Mouse (Mus musculus) right cerebral cortex, postnatal 36 days (tissue): ENCODE measurements around the gene Htatip2.

Experiments
- DNase-seq, 2 experiments: peaks; one replicate each; pipeline ENCODE4 v3.0.0; 2022; ENCODE audit warnings: low spot score in 2 of 2, mixed read lengths in 1 of 2

Gene Htatip2

DNA sequence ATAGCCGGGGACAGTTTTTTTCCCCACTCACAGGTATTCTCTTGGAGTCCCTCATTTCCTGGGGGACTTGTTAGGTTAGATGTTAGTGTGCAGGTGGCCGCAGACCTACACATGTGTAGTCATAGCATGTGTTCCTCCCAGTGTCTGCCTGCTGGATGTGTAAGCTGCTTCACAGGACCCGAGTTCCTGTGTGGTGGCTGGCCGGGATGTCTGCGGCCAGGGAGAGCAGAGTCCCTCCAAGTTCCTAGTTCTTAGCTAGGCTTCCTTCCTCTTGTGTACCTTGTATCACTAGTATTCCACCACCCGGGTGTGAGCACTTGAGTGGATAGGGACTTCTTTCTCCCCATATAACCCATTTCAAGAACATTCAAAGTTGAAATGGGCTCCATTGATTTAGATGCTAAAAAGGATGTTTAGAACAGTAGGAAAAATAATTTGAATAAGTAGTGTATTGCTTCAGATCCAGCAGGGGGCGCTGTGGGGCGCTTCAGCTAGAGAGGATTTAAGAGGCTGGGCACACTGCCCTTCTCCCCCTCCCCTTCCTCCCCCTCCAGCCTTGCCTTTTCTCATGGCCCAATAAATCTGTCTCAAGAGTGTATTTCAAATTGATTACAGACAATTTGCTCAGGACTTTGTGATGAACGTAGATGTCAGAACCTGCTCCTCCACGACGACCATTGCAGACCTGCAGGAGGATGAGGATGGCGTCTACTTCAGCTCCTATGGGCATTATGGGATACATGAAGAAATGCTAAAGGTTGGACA lies 27.9 kb downstream of the Htatip2 start:
- DNase-seq, result no peak

DNA sequence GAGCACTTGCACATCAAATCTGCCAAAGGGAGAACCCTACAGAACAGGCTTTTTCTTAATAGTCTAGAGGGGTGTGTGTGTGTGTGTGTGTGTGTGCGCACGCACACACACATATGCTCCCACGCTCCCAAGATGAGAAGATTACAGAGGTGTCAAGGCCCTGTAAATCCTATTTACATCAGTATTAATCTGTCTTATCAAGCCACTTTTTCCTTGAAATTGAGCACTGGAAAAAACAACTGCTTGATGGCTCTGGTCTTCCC lies 28.4 kb downstream of the Htatip2 start:
- no peak for DNase-seq

DNA sequence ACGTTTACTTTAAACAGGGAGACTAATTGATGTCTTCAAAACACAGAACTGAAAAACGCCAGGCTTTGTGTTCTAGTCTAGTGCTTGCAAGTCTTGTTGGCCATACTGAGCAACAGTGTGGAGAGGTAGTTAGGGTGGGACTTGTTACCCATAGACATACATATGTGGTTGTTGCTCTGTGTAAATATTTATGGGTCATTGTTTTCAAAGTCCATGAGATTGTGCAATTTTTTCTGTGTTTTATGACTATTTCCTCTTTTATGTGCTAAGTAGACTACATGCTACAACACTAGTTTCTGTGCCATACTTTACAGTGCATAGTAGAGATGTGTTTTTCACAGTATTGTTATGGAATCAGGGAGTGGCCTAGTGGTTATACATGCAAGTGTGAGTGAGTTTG lies 35.4 kb downstream of the Htatip2 start:
- no peak for DNase-seq

DNA sequence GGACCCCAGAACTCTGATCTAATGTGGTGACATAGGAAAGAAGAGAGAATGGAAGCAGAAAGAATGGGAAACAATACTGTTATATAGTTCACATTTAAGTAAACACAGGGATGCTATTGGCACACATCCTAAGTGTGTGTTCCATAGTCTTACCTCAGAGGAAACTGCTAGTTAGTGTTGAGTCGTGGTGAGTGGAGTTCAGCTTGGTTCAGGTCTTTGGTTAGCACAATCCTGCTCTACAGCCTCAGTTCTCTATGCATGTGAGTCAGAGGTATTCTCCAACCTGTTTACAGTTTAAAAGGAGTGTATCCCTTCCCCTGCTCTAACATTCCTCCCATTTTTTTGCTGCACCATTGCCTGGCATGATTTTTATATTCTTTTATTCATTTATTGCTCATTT lies 38.3 kb downstream of the Htatip2 start:
- no peak for DNase-seq

- no peak for DNase-seq
Measured at GRCm38 (mm10) chr7:49803511-49803910, 44.6 kb downstream of the Htatip2 start.

DNA sequence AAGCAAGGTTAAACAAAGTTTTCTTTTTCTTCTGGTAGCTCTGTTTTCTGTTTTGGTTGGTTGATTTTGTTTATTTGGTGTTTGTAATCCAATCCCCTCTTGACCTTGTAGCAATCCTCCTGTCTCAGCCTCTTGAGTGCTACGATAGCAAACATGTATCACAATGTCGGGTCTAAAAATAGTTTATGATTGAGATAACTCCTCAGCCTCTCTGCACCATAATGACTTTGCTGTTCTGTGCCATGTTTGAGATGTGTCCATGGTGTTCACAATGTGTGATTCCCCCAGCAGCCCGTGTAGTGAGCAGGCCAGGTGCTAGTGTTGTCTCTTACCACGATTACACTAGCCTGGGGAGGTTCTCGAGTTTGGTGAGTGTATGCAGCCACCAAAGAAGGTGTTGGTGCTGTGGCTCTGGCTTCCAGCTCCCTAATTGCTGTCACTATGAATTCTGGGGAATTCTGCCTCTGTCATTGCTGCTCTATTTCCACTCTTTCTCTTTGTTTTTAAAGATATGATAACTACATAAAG lies 45.8 kb downstream of the Htatip2 start:
- no peak for DNase-seq

DNA sequence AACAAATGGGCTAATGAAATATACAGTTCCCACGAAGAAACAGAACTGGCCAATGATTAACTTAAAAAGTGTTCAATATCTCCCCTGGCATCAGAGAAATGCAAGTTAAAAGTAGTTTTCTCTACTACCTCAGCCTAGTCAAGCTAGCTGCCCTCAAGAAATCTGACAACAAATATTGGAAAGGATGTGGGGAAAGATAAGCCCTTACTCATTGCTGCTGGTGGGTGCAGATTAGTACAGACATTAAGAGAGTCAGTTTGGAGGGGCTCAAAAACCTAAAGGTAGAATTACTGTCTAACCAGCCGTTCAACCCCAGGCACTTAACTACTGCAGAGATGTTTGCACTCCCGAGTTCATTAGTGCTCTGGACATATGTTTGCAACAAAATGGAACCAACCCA lies 46.7 kb downstream of the Htatip2 start:
- DNase-seq, result no peak

DNA sequence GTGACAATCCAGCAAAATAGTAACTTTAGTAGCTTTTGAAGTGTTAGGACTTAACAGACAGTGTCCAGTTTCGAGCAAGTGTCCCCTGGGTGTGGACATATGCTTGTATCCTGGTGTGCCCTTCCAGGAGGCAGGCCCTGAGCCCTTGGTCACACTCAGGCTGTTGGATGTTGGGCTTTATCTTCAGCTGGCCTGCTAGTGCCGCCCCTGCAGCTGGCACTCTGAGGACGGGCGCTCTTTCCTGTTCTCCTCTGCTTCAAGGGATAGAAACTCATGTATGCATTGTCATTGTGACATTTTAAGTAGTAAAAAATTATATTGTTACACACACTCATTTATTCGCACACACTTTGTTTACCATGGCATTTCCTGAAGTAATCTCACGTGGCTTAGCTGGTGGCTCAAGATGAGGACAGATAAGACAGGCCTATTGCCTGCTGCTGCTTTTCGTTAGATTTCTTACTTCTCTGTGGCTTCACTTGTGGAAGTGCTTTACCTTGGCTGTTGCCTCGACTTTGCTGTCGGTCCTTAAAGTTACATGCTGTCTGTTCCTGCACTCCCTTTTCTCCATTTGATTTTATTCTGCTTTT lies 48.3 kb downstream of the Htatip2 start:
- no peak for DNase-seq

GRCm38 (mm10) chr7:49807846-49808622 lies 49.1 kb downstream of the Htatip2 start:
- no peak for DNase-seq

GRCm38 (mm10) chr7:49809100-49809499 lies 50.2 kb downstream of the Htatip2 start:
- no peak for DNase-seq

GRCm38 (mm10) chr7:49809562-49809961 lies 50.6 kb downstream of the Htatip2 start:
- DNase-seq, result no peak

DNA sequence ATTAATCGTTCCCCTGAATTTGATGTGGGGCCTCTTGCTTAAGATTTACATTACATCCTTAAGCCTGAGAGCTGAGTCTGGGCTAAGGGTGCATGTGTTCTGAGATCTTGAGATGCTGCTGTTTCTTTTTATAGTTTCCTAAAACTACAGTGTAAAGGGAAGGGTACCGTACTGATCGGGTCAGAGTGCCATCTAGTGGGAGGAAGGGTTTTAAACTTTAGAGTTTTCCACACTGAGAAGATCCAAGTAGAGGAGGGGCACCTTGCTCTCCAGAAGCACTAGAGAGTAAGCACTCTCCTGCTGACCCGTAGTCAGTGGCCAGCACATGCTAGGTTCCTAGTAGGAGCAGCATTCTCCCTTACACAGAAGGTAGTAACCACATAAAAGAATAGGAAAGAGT lies 52.4 kb downstream of the Htatip2 start:
- DNase-seq, result no peak

DNA sequence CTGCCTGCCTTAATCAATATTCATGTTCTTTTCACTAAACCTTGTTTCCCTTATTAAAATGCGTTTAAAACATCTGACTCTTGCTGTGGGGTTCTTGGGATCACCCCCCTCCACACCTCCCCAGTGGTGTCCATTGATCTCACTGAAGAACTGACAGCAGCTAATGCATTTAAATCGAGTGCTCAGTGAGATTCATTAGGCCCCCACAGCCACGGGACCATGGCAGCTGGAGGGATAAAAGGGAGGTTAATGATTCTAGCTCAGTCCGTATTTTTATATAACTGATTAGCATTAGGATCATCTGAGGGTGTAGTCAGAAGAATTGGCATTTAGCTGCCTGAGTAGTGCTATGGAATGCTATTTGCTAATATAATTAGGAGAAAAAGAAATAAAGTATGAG lies 60.5 kb downstream of the Htatip2 start:
- DNase-seq, result no peak

DNA sequence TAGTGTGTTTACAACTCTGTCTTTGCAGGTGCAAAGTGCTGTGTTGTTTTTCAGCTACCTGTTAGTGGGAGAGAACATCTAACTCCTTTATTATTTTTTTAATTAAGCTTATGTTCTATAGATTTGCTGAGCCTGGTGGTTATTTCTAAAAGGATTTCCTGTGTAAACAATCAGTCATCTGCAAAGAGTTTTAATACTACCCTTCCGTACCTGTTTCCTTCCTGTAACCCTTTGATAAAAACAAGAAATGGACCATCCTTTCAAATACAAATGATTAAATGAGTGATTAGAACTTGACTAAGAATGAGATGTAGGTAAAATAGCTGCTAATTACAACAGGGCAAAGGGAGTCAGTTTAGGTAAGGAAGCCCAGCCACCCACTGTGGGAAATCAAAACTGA lies 62.5 kb downstream of the Htatip2 start:
- no peak for DNase-seq

- no peak for DNase-seq
Measured at GRCm38 (mm10) chr7:49822028-49822427, 63.1 kb downstream of the Htatip2 start.
